Mouse (Mus musculus): Measurements from ENCODE around the gene Get4. TPM values are rescaled to one million over a fixed set of nuclear protein-coding genes. Genes with fewer than 3 reads are reported as not detected.

Gene Get4
- total and polyA plus RNA-seq, 3 experiments = 91.4 to 140 (median 96.4) TPM

DNA sequence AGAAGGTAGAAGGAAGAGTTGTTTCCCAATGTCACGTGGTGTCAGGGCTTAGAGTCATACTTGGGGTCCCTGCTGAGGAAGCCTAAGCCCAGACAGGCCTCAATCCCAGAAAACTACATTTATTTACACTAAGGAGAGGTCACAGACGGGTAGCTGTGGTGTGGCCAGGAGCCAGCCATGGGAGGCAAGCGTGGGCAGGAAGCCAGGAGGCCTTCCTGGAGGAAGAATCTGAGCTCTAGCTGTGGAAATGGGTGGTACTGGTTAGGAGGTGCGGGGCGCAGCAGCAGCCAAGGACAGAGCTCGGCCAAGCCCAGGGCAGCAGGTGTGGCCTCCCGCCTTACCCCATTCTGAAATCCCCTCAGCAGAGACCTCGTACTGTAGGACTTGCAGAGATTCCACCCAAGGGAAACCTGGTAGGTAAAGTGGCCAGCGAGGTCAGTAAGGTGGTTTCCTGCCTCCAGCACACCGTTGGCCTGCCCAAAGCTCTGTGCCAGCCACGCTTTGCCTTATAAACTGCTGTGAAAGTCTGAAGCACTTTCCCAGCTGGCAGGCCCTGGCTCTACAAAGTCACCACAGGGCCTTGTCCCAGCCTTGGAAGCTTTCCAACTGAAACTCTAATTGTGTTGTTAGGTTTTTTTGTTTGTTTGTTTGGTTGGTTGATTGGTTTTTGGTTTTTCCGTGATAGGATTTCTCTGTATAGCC is 63.0 kb downstream of the Get4 start:
- Histone ChIP-seq H3K4me2 (ENCODE audit: insufficient read depth, low read depth, poor library complexity, severe bottlenecking) (no peak overlapping the region), H3K4me3 (replicated peaks in 1 of 3; ENCODE audit: low read depth in 2 of 3, low read length in 2 of 3, poor library complexity in 1 of 3) (no peak overlapping the region), H3K27me3 (replicated peaks) (no peaks in the 10 kb centered on the region), H3K27ac (ENCODE audit: insufficient read depth, low read depth) (peak overlapping the region; percentile 18; the same call in 1 of the 2 replicates), H3K9me3 (replicated peaks; ENCODE audit: low read length) (peaks cover 6% of the 10 kb centered on the region), H3K36me3 (replicated peaks in 1 of 2; ENCODE audit: control insufficient read depth in 1 of 2, insufficient read depth in 1 of 2, low read length in 1 of 2) (peaks cover 28 to 63% of the 10 kb centered on the region in 2 experiments), H3K4me1 (ENCODE audit: control insufficient read depth in 1 of 2, insufficient read depth in 2 of 2) (peaks cover 37 to 70% of the 10 kb centered on the region in 2 experiments), H3K79me2 (replicated peaks; ENCODE audit: control insufficient read depth, extremely low read depth, insufficient read depth, poor library complexity, severe bottlenecking) (peaks cover 86% of the 10 kb centered on the region), H3K9ac (ENCODE audit: insufficient read depth, low read depth) (no peak overlapping the region)
- in situ Hi-C loops (cut with MboI; ENCODE audit: low pct_ligation_motif_present, low pct_unique_long_range_greater_than_20kb, low sequenced_read_pairs) (no loop called here), dilution Hi-C loops (cut with MboI; ENCODE audit: extremely low pct_ligation_motif_present, extremely low pct_unique_long_range_greater_than_20kb, low sequenced_read_pairs) (no loop called here)
- no peak for DNase-seq (ENCODE audit: extremely low read depth)
- TF ChIP-seq UBTF (IDR thresholded peaks at IDR 0.05; ENCODE audit: low read depth, low read length) = no peak

DNA sequence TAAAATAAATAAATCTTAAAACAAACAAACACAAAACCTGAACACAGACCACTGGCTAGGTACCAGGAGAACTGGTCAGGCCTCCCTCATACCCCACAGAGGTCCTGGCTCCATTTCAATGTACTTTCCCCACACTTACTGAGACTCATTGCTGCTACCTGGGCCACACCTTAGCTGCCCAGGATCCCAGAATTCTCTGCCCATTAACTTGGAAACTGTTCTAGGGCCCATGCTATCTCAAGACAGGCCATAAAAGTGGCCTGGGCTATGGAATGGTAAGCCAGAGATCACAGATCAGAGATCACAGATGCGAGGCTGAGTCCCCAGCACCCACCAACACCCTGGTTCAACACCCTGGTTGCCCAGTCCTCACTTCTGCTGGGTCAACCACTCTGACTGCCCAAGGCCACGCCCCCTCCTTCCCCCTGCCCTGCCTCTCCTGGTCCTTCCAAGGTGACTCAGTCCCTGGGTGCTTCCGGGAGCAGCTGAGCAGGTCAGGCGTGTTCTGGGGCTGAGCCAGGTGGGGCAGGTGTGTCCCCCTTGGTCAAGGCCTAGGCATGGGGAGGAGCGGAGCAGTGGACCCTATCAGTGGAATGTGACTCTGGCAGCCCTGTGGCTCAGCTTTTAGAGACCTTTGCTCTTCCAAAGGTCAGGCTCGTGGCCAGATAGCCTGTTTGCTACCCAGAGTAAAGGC is 65.0 kb downstream of the Get4 start:
- Histone ChIP-seq H3K4me2 (ENCODE audit: insufficient read depth, low read depth, poor library complexity, severe bottlenecking) (no peak overlapping the region), H3K27ac (ENCODE audit: insufficient read depth, low read depth) (no peak overlapping the region), H3K27me3 (replicated peaks) (no peaks in the 10 kb centered on the region), H3K4me1 (ENCODE audit: control insufficient read depth in 1 of 2, insufficient read depth in 2 of 2) (peaks cover 44 to 69% of the 10 kb centered on the region in 2 experiments), H3K36me3 (replicated peaks in 1 of 2; ENCODE audit: control insufficient read depth in 1 of 2, insufficient read depth in 1 of 2, low read length in 1 of 2) (peaks cover 25 to 58% of the 10 kb centered on the region in 2 experiments), H3K4me3 (replicated peaks in 1 of 3; ENCODE audit: low read depth in 2 of 3, low read length in 2 of 3, poor library complexity in 1 of 3) (no peak overlapping the region), H3K79me2 (replicated peaks; ENCODE audit: control insufficient read depth, extremely low read depth, insufficient read depth, poor library complexity, severe bottlenecking) (peaks cover 85% of the 10 kb centered on the region), H3K9me3 (replicated peaks; ENCODE audit: low read length) (peaks cover 6% of the 10 kb centered on the region), H3K9ac (ENCODE audit: insufficient read depth, low read depth) (no peak overlapping the region)
- dilution Hi-C loops (cut with MboI; ENCODE audit: extremely low pct_ligation_motif_present, extremely low pct_unique_long_range_greater_than_20kb, low sequenced_read_pairs) (no loop called here), in situ Hi-C loops (cut with MboI; ENCODE audit: low pct_ligation_motif_present, low pct_unique_long_range_greater_than_20kb, low sequenced_read_pairs) (no loop called here)
- no peak for TF ChIP-seq EP300 (IDR thresholded peaks at IDR 0.05; ENCODE audit: low read length)
- no peak for TF ChIP-seq PAX5 (IDR thresholded peaks at IDR 0.05; ENCODE audit: low read length)
- TF ChIP-seq HCFC1 (IDR thresholded peaks at IDR 0.05; ENCODE audit: low read depth, low read length) = no peak
- no peak for TF ChIP-seq KAT2A (IDR thresholded peaks at IDR 0.05; ENCODE audit: insufficient replicate concordance, low read length)
- no peak for TF ChIP-seq MXI1 (IDR thresholded peaks at IDR 0.05; ENCODE audit: low read depth, low read length)
- TF ChIP-seq CHD1 (IDR thresholded peaks at IDR 0.05; ENCODE audit: low read depth, low read length) = no peak
- no peak for TF ChIP-seq CTCF (conservative IDR thresholded peaks at IDR 0.05 in 1 of 2, IDR thresholded peaks at IDR 0.05 in 1 of 2; ENCODE audit: low read depth in 2 of 2, low read length in 2 of 2)
- TF ChIP-seq USF2 (conservative IDR thresholded peaks at IDR 0.05; ENCODE audit: low read depth, low read length) = no peak
- no peak for TF ChIP-seq SIN3A (IDR thresholded peaks at IDR 0.05; ENCODE audit: low read length)
- no peak for TF ChIP-seq TCF12 (IDR thresholded peaks at IDR 0.05; ENCODE audit: low read depth, low read length)
- no peak for TF ChIP-seq IRF4 (IDR thresholded peaks at IDR 0.05; ENCODE audit: low read depth, low read length)
- TF ChIP-seq ZNF384 (IDR thresholded peaks at IDR 0.05; ENCODE audit: low read depth, low read length) = no peak
- no peak for TF ChIP-seq E2F4 (IDR thresholded peaks at IDR 0.05; ENCODE audit: insufficient replicate concordance, low read depth, low read length)
- no peak for TF ChIP-seq POLR2A (IDR thresholded peaks at IDR 0.05; ENCODE audit: low read depth, low read length)
- no peak for TF ChIP-seq MAZ (IDR thresholded peaks at IDR 0.05; ENCODE audit: low read depth, low read length)
- no peak for TF ChIP-seq CHD2 (IDR thresholded peaks at IDR 0.05; ENCODE audit: low read length)
- no peak for DNase-seq (ENCODE audit: extremely low read depth)
